Mouse (Mus musculus): ENCODE data around the gene Nkain2. TPM values are rescaled to one million over a fixed set of nuclear protein-coding genes. Genes with fewer than 3 reads are reported as not detected.

The Nkain2 gene
- polyA plus RNA-seq, 1 experiment from 2014 or later = 0.28 TPM

DNA sequence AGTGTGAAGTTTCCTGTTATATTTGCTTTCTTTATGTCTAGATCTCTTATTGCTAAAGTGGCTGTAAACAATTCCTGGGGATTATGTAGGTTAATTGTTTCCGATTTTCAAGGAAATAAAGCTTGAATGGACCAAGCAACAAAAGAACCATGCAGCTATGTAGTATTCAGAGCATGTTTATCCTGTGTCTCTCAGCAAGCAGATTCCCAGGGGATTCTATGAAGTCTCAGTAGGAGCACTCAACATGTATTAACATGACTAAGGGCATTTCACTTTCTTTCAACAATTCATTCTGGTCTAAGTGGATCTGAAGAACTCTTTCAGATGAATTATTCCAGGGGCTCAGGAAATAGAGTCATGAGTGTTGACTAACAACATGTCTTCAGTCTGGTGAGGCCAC, 1244.2 kb downstream of the Nkain2 start:
- WGBS = 46% methylated on average over 1 of the region's 1 CpGs
- H3K27ac ChIP-seq (ENCODE audit: low read length) = no peak overlapping the region
- no peaks in the 10 kb centered on the region for H3K27me3 ChIP-seq (ENCODE audit: control insufficient read depth, insufficient read depth, low read depth, low read length)
- no peak overlapping the region for H3K4me3 ChIP-seq (ENCODE audit: low read length)
- H3K9me3 ChIP-seq (ENCODE audit: control insufficient read depth, low read length) = no peaks in the 10 kb centered on the region
- no peak for ATAC-seq (ENCODE audit: low read depth)
- H3K4me1 ChIP-seq (replicated peaks; ENCODE audit: control insufficient read depth, insufficient read depth, low read length) = no peaks in the 10 kb centered on the region
- H3K9ac ChIP-seq (ENCODE audit: low read length) = no peak overlapping the region
- no peak overlapping the region for H3K4me2 ChIP-seq (ENCODE audit: low read depth, low read length)
- no peaks in the 10 kb centered on the region for H3K36me3 ChIP-seq (ENCODE audit: control insufficient read depth, insufficient read depth, low read length)

Other genes with a start within 250 kb of the Nkain2 start
- 9.1 and 9.2 TPM in 2 replicates for gene Trdn, start 190.1 kb upstream of the Nkain2 start, polyA plus RNA-seq (2015; fragmentation: Nextera tagmentation; extraction: Ambion mirVana)